Mouse (Mus musculus) cerebellum, adult 2 months (tissue): Measurements from ENCODE around the gene Nav3. TPM values are rescaled to one million over a fixed set of nuclear protein-coding genes. Genes with fewer than 3 reads are reported as not detected.

Experiments
- DNase-seq, 2 experiments: peaks; one replicate each; pipeline ENCODE4 v3.0.0; 2021
- H3K27ac ChIP-seq: fragments of 200-500 bp; 2 replicates; pipeline ENCODE4 v1.5.1; 2012; ENCODE audit warnings: low read length, control low read depth, inconsistent platforms; ENCODE audit not compliant: insufficient read depth
- H3K27me3 ChIP-seq: fragments of 200-500 bp; 2 replicates; pipeline ENCODE4 v1.6.1; 2012; ENCODE audit warnings: inconsistent platforms, mild to moderate bottlenecking, low read length, moderate library complexity; ENCODE audit not compliant: control insufficient read depth, insufficient read depth
- H3K4me1 ChIP-seq: fragments of 200-500 bp; 2 replicates; pipeline ENCODE4 v1.6.1; 2011; ENCODE audit warnings: low read length; ENCODE audit not compliant: control insufficient read depth, insufficient read depth
- H3K4me3 ChIP-seq: fragments of 200-500 bp; replicated peaks from 2 replicates; pipeline ENCODE3; 2011; ENCODE audit warnings: mild to moderate bottlenecking, low read depth, low read length, control low read depth; ENCODE audit not compliant: insufficient read depth
- CTCF ChIP-seq: fragments of 200-500 bp; IDR thresholded peaks from 2 replicates; pipeline ENCODE4 v1.5.1; 2011; ENCODE audit warnings: low read depth, mild to moderate bottlenecking, control low read depth, low read length, moderate library complexity, borderline replicate concordance; ENCODE audit not compliant: insufficient read depth
- POLR2A ChIP-seq: fragments of 200-500 bp; IDR thresholded peaks from 2 replicates; pipeline ENCODE4 v1.6.1; 2011; ENCODE audit warnings: low read length, control low read depth, borderline replicate concordance; ENCODE audit not compliant: insufficient read depth
- WGBS: fragments of 180-500 bp; shearing (Covaris S2); methylation state at CpG from one replicate; pipeline ENCODE4 v1.1.7; 2018; 5-methylcytosine and 5-hydroxymethylcytosine counted together
- polyA plus RNA-seq: library from polyadenylated mRNA; depleted of rRNA; stranded (reverse); fragments of >200 nt; gene quantifications from 2 replicates; pipeline ENCODE4 v1.2.3, GENCODE M21; 2012

Nav3 gene
- polyA plus RNA-seq, 1 experiment = 10.6 TPM

- no peak for DNase-seq
- 89% methylated on average over 3 of the region's 3 CpGs for WGBS
- H3K27ac ChIP-seq = no peak overlapping the region
Observed at GRCm38 (mm10) chr10:109643598-109643997, 812.4 kb downstream of the Nav3 start.

GRCm38 (mm10) chr10:109641806-109642205 lies 814.2 kb downstream of the Nav3 start:
- Histone ChIP-seq H3K27ac (no peak overlapping the region), H3K27me3 (no peaks in the 10 kb centered on the region), H3K4me3 (no peak overlapping the region), H3K4me1 (no peaks in the 10 kb centered on the region)
- TF ChIP-seq POLR2A (no peak), CTCF (no peak)
- 93% methylated on average over 7 of the region's 7 CpGs for WGBS
- DNase-seq = no peak

More at GRCm38 (mm10) chr10:109643598-109643997, 812.4 kb downstream of the Nav3 start:
- Histone ChIP-seq H3K4me3 (no peak overlapping the region), H3K4me1 (no peaks in the 10 kb centered on the region), H3K27me3 (no peaks in the 10 kb centered on the region)
- TF ChIP-seq CTCF (no peak), POLR2A (no peak)

- Histone ChIP-seq H3K27ac (no peak overlapping the region), H3K4me3 (no peak overlapping the region), H3K27me3 (no peaks in the 10 kb centered on the region), H3K4me1 (no peaks in the 10 kb centered on the region)
- TF ChIP-seq CTCF (no peak), POLR2A (no peak)
- no peak for DNase-seq
- WGBS = 92% methylated on average over 16 of the region's 16 CpGs
Observed at GRCm38 (mm10) chr10:109637702-109638101, 818.3 kb downstream of the Nav3 start.
